Mouse (Mus musculus) embryonic facial prominence, embryonic 12.5 days (tissue): Measurements from ENCODE around the gene Nav2. TPM values are rescaled to one million over a fixed set of nuclear protein-coding genes. Genes with fewer than 3 reads are reported as not detected.

ENCODE experiments used
- ATAC-seq: fragments of 200-750 bp; cut with Nextera tagmentation; 2 replicates; pipeline ENCODE4 v1.8.0; 2017; ENCODE audit not compliant: insufficient number of reproducible peaks, insufficient read depth, low FRiP score, low TSS enrichment
- H3K27ac ChIP-seq: fragments of 300-500 bp; sonication (generic); 2 replicates; pipeline ENCODE4 v1.5.1; 2016; ENCODE audit warnings: mild to moderate bottlenecking
- H3K27me3 ChIP-seq: fragments of 300-500 bp; sonication (generic); 2 replicates; pipeline ENCODE4 v1.6.1; 2016; ENCODE audit warnings: mild to moderate bottlenecking, moderate library complexity
- H3K36me3 ChIP-seq: fragments of 300-500 bp; sonication (generic); 2 replicates; pipeline ENCODE4 v1.6.1; 2016; ENCODE audit warnings: mild to moderate bottlenecking
- H3K4me1 ChIP-seq: fragments of 300-500 bp; sonication (generic); 2 replicates; pipeline ENCODE4 v1.6.1; 2016
- H3K4me2 ChIP-seq: fragments of 300-500 bp; sonication (generic); replicated peaks from 2 replicates; pipeline ENCODE4 v1.6.1; 2016; ENCODE audit warnings: mild to moderate bottlenecking, moderate library complexity
- H3K4me3 ChIP-seq: fragments of 300-500 bp; sonication (generic); 2 replicates; pipeline ENCODE4 v1.5.1; 2016; ENCODE audit warnings: mild to moderate bottlenecking
- H3K9ac ChIP-seq: fragments of 300-500 bp; sonication (generic); 2 replicates; pipeline ENCODE4 v1.6.1; 2016; ENCODE audit warnings: mild to moderate bottlenecking, moderate library complexity
- H3K9me3 ChIP-seq: fragments of 300-500 bp; sonication (generic); 2 replicates; pipeline ENCODE4 v1.6.1; 2016; ENCODE audit warnings: mild to moderate bottlenecking, moderate library complexity
- WGBS: fragments of 180-500 bp; shearing (Covaris S2); methylation state at CpG from one replicate; pipeline ENCODE4 v1.1.7; 2016; 5-methylcytosine and 5-hydroxymethylcytosine counted together
- polyA plus RNA-seq: library from polyadenylated mRNA; unstranded; fragments of >200 nt; fragmentation: Nextera tagmentation; extraction: Ambion mirVana; gene quantifications from 2 replicates; pipeline ENCODE4 v1.2.1, GENCODE M21; 2016

Nav2 gene
- polyA plus RNA-seq, 1 experiment from 2014 or later, result 14.2 TPM

DNA sequence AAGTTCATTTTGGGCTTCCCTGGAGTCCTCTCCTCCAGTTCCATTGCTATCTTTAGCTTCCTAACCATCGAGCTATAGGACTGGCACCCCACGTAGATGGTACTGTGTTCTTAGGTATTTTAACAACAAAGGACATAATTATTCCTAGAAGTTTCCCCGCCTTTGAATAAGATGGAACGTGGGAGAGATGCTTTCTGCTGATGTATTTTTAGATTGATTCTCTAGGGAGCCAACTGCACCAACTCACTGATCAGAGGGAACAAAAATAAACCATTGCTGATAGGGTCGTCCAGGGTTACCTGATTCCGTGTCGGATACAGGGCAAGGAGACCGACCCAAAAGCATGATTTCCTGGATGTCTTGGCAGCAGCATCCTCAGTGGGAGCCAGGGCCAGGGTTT, 272.5 kb downstream of the Nav2 start:
- ATAC-seq, result no peak
- no peaks in the 10 kb centered on the region for H3K9me3 ChIP-seq
- H3K9ac ChIP-seq, result no peak overlapping the region
- H3K27me3 ChIP-seq, result no peaks in the 10 kb centered on the region
- H3K36me3 ChIP-seq, result no peaks in the 10 kb centered on the region
- H3K27ac ChIP-seq, result no peak overlapping the region
- WGBS, result 73% methylated on average over 8 of the region's 8 CpGs
- no peak overlapping the region for H3K4me2 ChIP-seq
- no peak overlapping the region for H3K4me3 ChIP-seq
- no peaks in the 10 kb centered on the region for H3K4me1 ChIP-seq

- no peak overlapping the region for H3K27ac ChIP-seq
- no peak overlapping the region for H3K9ac ChIP-seq
- no peak overlapping the region for H3K4me3 ChIP-seq
- 64% methylated on average over 5 of the region's 5 CpGs for WGBS
- H3K27me3 ChIP-seq, result no peaks in the 10 kb centered on the region
- no peak overlapping the region for H3K4me2 ChIP-seq
- no peaks in the 10 kb centered on the region for H3K36me3 ChIP-seq
- ATAC-seq, result no peak
- no peaks in the 10 kb centered on the region for H3K9me3 ChIP-seq
- H3K4me1 ChIP-seq, result 0 out of 2 replicates have a peak, but pooled peaks cover 3% of the 10 kb centered on the region
Observed at GRCm38 (mm10) chr7:49182427-49182826, 273.9 kb downstream of the Nav2 start.

DNA sequence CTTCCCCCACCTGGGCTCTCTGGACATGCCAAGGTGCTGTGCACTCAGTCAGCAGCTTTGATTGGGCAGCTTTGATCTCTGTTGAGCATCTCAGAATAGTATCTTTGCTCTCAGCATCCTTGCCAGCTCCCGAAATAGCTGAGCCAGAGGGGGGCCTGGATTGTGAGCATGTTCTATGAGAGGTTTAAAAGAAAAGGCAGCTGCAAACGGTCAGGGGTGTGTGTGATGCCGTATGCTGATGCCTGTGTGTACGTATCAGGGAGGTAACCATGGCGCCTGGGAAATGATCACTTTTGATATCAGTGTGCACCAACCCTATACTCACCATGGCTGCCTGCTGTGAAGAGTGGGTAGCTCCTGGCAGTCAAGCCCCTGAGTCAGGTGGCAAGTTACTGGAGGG, 275.2 kb downstream of the Nav2 start:
- Histone ChIP-seq H3K4me2 (no peak overlapping the region), H3K36me3 (no peaks in the 10 kb centered on the region), H3K9ac (no peak overlapping the region), H3K4me1 (0 out of 2 replicates have a peak, but pooled peaks cover 3% of the 10 kb centered on the region), H3K27ac (no peak overlapping the region), H3K27me3 (no peaks in the 10 kb centered on the region), H3K4me3 (no peak overlapping the region), H3K9me3 (no peaks in the 10 kb centered on the region)
- WGBS, result 70% methylated on average over 5 of the region's 5 CpGs
- ATAC-seq, result no peak

DNA sequence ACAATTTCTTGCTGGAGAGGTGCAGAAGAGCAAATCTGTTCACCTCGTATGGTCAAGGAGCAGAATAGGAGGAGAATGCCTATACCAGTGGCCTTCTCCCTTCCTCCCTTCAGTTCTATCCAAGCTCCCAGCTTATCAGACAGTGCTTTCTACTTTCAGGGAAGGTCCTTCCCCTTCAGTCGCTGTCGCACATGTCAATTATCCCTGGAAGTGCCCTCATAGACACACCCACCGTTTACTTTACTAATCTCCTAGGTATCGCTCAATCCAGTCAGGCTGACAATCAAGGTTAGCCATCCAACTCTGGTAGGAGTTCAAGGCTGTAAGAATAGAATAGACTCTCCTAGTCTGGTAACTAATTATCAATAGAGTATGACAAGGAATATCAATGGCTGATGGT, 277.5 kb downstream of the Nav2 start:
- H3K9ac ChIP-seq, result no peak overlapping the region
- no peaks in the 10 kb centered on the region for H3K27me3 ChIP-seq
- WGBS, result 82% methylated on average over 5 of the region's 5 CpGs
- no peak overlapping the region for H3K4me3 ChIP-seq
- no peak overlapping the region for H3K4me2 ChIP-seq
- H3K4me1 ChIP-seq, result 0 out of 2 replicates have a peak, but pooled peaks cover 3% of the 10 kb centered on the region
- no peak for ATAC-seq
- no peaks in the 10 kb centered on the region for H3K36me3 ChIP-seq
- H3K9me3 ChIP-seq, result no peaks in the 10 kb centered on the region
- no peak overlapping the region for H3K27ac ChIP-seq

DNA sequence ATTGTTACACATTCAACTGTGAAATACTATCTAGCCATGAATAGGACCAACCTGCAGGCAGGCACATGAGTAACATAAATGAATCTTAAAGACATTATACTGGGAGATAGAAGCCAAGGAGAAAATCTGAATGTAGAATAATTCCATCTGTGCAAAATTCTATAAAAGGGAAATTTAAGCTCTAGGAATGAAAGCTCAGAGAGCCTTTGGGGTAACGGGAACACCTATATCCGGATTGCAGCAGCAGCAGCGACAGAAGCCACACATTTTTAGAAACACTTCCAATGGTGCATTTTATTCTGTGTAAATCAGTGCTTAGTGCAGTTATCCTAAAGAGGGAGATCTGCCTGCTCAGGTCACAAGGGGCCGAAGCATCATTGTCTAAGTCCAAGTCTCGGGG, 280.8 kb downstream of the Nav2 start:
- Histone ChIP-seq H3K27me3 (no peaks in the 10 kb centered on the region), H3K9ac (no peak overlapping the region), H3K27ac (no peak overlapping the region), H3K36me3 (no peaks in the 10 kb centered on the region), H3K4me1 (0 out of 2 replicates have a peak, but pooled peaks cover 3% of the 10 kb centered on the region), H3K9me3 (no peaks in the 10 kb centered on the region), H3K4me3 (no peak overlapping the region), H3K4me2 (no peak overlapping the region)
- 85% methylated on average over 5 of the region's 5 CpGs for WGBS
- ATAC-seq, result no peak

- Histone ChIP-seq H3K4me1 (0 out of 2 replicates have a peak, but pooled peaks cover 3% of the 10 kb centered on the region), H3K36me3 (no peaks in the 10 kb centered on the region), H3K4me2 (no peak overlapping the region), H3K9me3 (no peaks in the 10 kb centered on the region), H3K4me3 (no peak overlapping the region), H3K9ac (no peak overlapping the region), H3K27me3 (no peaks in the 10 kb centered on the region), H3K27ac (no peak overlapping the region)
- ATAC-seq, result no peak
- 90% methylated on average over 3 of the region's 4 CpGs for WGBS
Observed at GRCm38 (mm10) chr7:49190231-49190985, 281.9 kb downstream of the Nav2 start.

GRCm38 (mm10) chr7:49191081-49191678, 282.7 kb downstream of the Nav2 start:
- Histone ChIP-seq H3K9ac (no peak overlapping the region), H3K27ac (no peak overlapping the region), H3K4me1 (0 out of 2 replicates have a peak, but pooled peaks cover 9% of the 10 kb centered on the region), H3K36me3 (no peaks in the 10 kb centered on the region), H3K4me2 (no peak overlapping the region), H3K27me3 (no peaks in the 10 kb centered on the region), H3K9me3 (no peaks in the 10 kb centered on the region), H3K4me3 (no peak overlapping the region)
- no peak for ATAC-seq
- 59% methylated on average over 7 of the region's 7 CpGs for WGBS

- no peak overlapping the region for H3K27ac ChIP-seq
- H3K9me3 ChIP-seq, result no peaks in the 10 kb centered on the region
- H3K36me3 ChIP-seq, result no peaks in the 10 kb centered on the region
- H3K4me1 ChIP-seq, result 0 out of 2 replicates have a peak, but pooled peaks cover 7% of the 10 kb centered on the region
- ATAC-seq, result no peak
- H3K4me3 ChIP-seq, result no peak overlapping the region
- H3K27me3 ChIP-seq, result no peaks in the 10 kb centered on the region
- no peak overlapping the region for H3K4me2 ChIP-seq
- whole genome bisulfite sequencing, result 90% methylated on average over 2 of the region's 2 CpGs
- no peak overlapping the region for H3K9ac ChIP-seq
Observed at GRCm38 (mm10) chr7:49192061-49192695, 283.7 kb downstream of the Nav2 start.

DNA sequence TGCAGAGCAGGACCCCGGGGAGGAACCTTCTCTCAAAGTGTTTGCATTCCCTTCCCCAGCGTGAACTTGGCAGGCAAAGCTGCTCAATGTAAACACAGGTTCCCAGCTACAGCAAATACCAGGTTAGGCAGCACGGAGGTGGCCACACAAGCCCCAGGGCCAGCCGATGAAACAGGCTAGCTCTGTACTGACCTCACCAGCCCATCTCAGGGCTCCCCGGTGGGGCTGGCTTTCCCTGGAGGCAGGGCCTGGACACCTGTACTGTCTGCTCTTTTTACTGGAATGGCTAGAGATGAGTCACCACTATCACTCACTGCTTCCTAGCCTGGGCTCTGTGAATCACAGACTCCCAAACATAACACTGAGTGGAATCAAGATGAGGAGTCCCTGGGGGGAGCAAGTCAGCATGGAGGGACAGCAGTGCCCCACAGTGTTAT, 287.2 kb downstream of the Nav2 start:
- ATAC-seq, result no peak
- Histone ChIP-seq H3K9me3 (no peaks in the 10 kb centered on the region), H3K9ac (no peak overlapping the region), H3K36me3 (no peaks in the 10 kb centered on the region), H3K27ac (no peak overlapping the region), H3K4me3 (no peak overlapping the region), H3K27me3 (no peaks in the 10 kb centered on the region), H3K4me2 (no peak overlapping the region), H3K4me1 (0 out of 2 replicates have a peak, but pooled peaks cover 7% of the 10 kb centered on the region)
- WGBS, result 38% methylated on average over 5 of the region's 5 CpGs

GRCm38 (mm10) chr7:49199366-49199765, 290.9 kb downstream of the Nav2 start:
- ATAC-seq, result no peak
- Histone ChIP-seq H3K4me3 (no peak overlapping the region), H3K4me1 (0 out of 2 replicates have a peak, but pooled peaks cover 7% of the 10 kb centered on the region), H3K9ac (no peak overlapping the region), H3K9me3 (no peaks in the 10 kb centered on the region), H3K27ac (no peak overlapping the region), H3K4me2 (no peak overlapping the region), H3K36me3 (no peaks in the 10 kb centered on the region), H3K27me3 (no peaks in the 10 kb centered on the region)
- 46% methylated on average over 6 of the region's 6 CpGs for WGBS

DNA sequence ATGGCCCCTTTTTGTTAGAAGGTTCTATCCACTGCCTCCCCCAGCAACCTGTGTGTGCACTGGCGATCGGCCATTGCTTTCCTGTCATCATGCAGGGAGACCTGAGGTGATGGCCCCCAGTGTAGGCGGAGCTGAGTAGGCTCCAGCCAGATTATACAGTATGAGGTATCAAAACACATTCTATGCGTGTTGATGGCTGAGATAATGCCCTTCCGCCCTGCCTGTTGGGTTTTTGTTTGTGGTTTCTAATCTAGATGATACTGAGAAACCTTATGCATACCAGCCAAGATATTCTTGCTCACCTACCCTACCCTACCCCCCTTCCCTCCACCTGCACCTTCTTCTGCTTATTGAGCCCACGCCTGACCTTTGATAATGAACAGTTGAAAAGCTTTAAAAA, 291.8 kb downstream of the Nav2 start:
- Histone ChIP-seq H3K4me3 (no peak overlapping the region), H3K27ac (no peak overlapping the region), H3K36me3 (no peaks in the 10 kb centered on the region), H3K9me3 (no peaks in the 10 kb centered on the region), H3K4me2 (no peak overlapping the region), H3K27me3 (no peaks in the 10 kb centered on the region), H3K9ac (no peak overlapping the region), H3K4me1 (0 out of 2 replicates have a peak, but pooled peaks cover 7% of the 10 kb centered on the region)
- ATAC-seq, result no peak
- 83% methylated on average over 6 of the region's 6 CpGs for WGBS

GRCm38 (mm10) chr7:49202971-49203370, 294.5 kb downstream of the Nav2 start:
- Histone ChIP-seq H3K4me3 (no peak overlapping the region), H3K9ac (no peak overlapping the region), H3K4me1 (no peaks in the 10 kb centered on the region), H3K27me3 (no peaks in the 10 kb centered on the region), H3K27ac (no peak overlapping the region), H3K4me2 (no peak overlapping the region), H3K9me3 (no peaks in the 10 kb centered on the region), H3K36me3 (no peaks in the 10 kb centered on the region)
- 60% methylated on average over 4 of the region's 4 CpGs for WGBS
- no peak for ATAC-seq
